Mouse (Mus musculus) limb, embryonic 13.5 days (tissue): ENCODE data around the gene Gm17720. TPM values are rescaled to one million over a fixed set of nuclear protein-coding genes. Genes with fewer than 3 reads are reported as not detected.

Experiments
- ATAC-seq: fragments of 200-750 bp; cut with Nextera tagmentation; 2 replicates; pipeline ENCODE4 v1.8.0; 2017; ENCODE audit warnings: low read depth, moderate number of reproducible peaks, moderate TSS enrichment; ENCODE audit not compliant: low FRiP score
- H3K27ac ChIP-seq: fragments of 300-500 bp; sonication (generic); 2 replicates; pipeline ENCODE4 v1.5.1; 2015; ENCODE audit warnings: inconsistent platforms, mild to moderate bottlenecking, moderate library complexity
- H3K27me3 ChIP-seq: fragments of 300-500 bp; sonication (generic); 2 replicates; pipeline ENCODE4 v1.6.1; 2015; ENCODE audit warnings: mild to moderate bottlenecking, inconsistent platforms
- H3K36me3 ChIP-seq: fragments of 300-500 bp; sonication (generic); 2 replicates; pipeline ENCODE4 v1.6.1; 2015; ENCODE audit warnings: inconsistent platforms, mild to moderate bottlenecking, moderate library complexity
- H3K4me1 ChIP-seq: fragments of 300-500 bp; sonication (generic); 2 replicates; pipeline ENCODE4 v1.6.1; 2015; ENCODE audit warnings: inconsistent platforms
- H3K4me2 ChIP-seq: fragments of 300-500 bp; sonication (generic); replicated peaks from 2 replicates; pipeline ENCODE4 v1.6.1; 2015; ENCODE audit warnings: inconsistent platforms, mild to moderate bottlenecking, moderate library complexity
- H3K4me3 ChIP-seq: fragments of 300-500 bp; sonication (generic); 2 replicates; pipeline ENCODE4 v1.5.1; 2015; ENCODE audit warnings: moderate library complexity, mild to moderate bottlenecking, inconsistent platforms
- H3K9ac ChIP-seq: fragments of 300-500 bp; sonication (generic); 2 replicates; pipeline ENCODE4 v1.6.1; 2015; ENCODE audit warnings: mild to moderate bottlenecking, inconsistent platforms
- H3K9me3 ChIP-seq: fragments of 300-500 bp; sonication (generic); 2 replicates; pipeline ENCODE4 v1.6.1; 2016; ENCODE audit warnings: inconsistent platforms
- WGBS: fragments of 180-500 bp; shearing (Covaris S2); methylation state at CpG from one replicate; pipeline ENCODE4 v1.1.7; 2015; 5-methylcytosine and 5-hydroxymethylcytosine counted together
- polyA plus RNA-seq: library from polyadenylated mRNA; unstranded; fragments of >200 nt; fragmentation: Nextera tagmentation; extraction: Ambion mirVana; gene quantifications from 2 replicates; pipeline ENCODE4 v1.2.1, GENCODE M21; 2015

Gene Gm17720
- polyA plus RNA-seq, 1 experiment from 2014 or later, result not detected

- Histone ChIP-seq H3K27me3 (peaks cover 9% of the 10 kb centered on the region; the same call in 1 of the 2 replicates), H3K9ac (peak within 1 kb of the TSS; percentile 82), H3K4me2 (peak within 1 kb of the TSS; percentile 90), H3K9me3 (no peaks in the 10 kb centered on the region), H3K4me3 (peak within 1 kb of the TSS; percentile 72), H3K27ac (no peak within 1 kb of the TSS), H3K36me3 (peaks cover 16% of the 10 kb centered on the region), H3K4me1 (peaks cover 12% of the 10 kb centered on the region)
- ATAC-seq, result peak; percentile 90
- WGBS, result 7% methylated on average over 51 of the region's 54 CpGs
Measured at GRCm38 (mm10) chr8:110079282-110080221, 23.0 kb downstream of the Gm17720 start, which contains the start of gene Zfp612. TSS of gene Zfp612 (plus strand) at chr8:110079746.

- H3K4me3 ChIP-seq, result no peak overlapping the region
- 83% methylated on average over 8 of the region's 8 CpGs for WGBS
- H3K4me2 ChIP-seq, result no peak overlapping the region
- peaks cover 11% of the 10 kb centered on the region; the same call in 1 of the 2 replicates for H3K27me3 ChIP-seq
- H3K9me3 ChIP-seq, result no peaks in the 10 kb centered on the region
- H3K27ac ChIP-seq, result no peak overlapping the region
- no peaks in the 10 kb centered on the region for H3K36me3 ChIP-seq
- H3K9ac ChIP-seq, result no peak overlapping the region
- ATAC-seq, result no peak
- H3K4me1 ChIP-seq, result no peaks in the 10 kb centered on the region
Measured at GRCm38 (mm10) chr8:110074496-110074895, 28.1 kb downstream of the Gm17720 start.

GRCm38 (mm10) chr8:110071600-110071999 is 31.0 kb downstream of the Gm17720 start:
- Histone ChIP-seq H3K4me3 (no peak overlapping the region), H3K27ac (no peak overlapping the region), H3K9me3 (no peaks in the 10 kb centered on the region), H3K9ac (no peak overlapping the region), H3K36me3 (no peaks in the 10 kb centered on the region), H3K27me3 (0 out of 2 replicates have a peak, but pooled peaks cover 6% of the 10 kb centered on the region), H3K4me2 (no peak overlapping the region), H3K4me1 (no peaks in the 10 kb centered on the region)
- 15% methylated on average over 9 of the region's 9 CpGs for WGBS
- ATAC-seq, result no peak

- Histone ChIP-seq H3K27ac (no peak overlapping the region), H3K4me3 (no peak overlapping the region), H3K9ac (no peak overlapping the region), H3K9me3 (no peaks in the 10 kb centered on the region), H3K4me1 (no peaks in the 10 kb centered on the region), H3K4me2 (no peak overlapping the region), H3K27me3 (0 out of 2 replicates have a peak, but pooled peaks cover 3% of the 10 kb centered on the region), H3K36me3 (no peaks in the 10 kb centered on the region)
- ATAC-seq, result no peak
- 87% methylated on average over 4 of the region's 4 CpGs for WGBS
Measured at GRCm38 (mm10) chr8:110069706-110070105, 32.8 kb downstream of the Gm17720 start.

GRCm38 (mm10) chr8:110065676-110066075 is 36.9 kb downstream of the Gm17720 start:
- Histone ChIP-seq H3K27ac (no peak overlapping the region), H3K4me1 (no peaks in the 10 kb centered on the region), H3K27me3 (no peaks in the 10 kb centered on the region), H3K4me3 (no peak overlapping the region), H3K9ac (no peak overlapping the region), H3K9me3 (0 out of 2 replicates have a peak, but pooled peaks cover 5% of the 10 kb centered on the region), H3K36me3 (no peaks in the 10 kb centered on the region), H3K4me2 (no peak overlapping the region)
- 85% methylated on average over 4 of the region's 4 CpGs for WGBS
- no peak for ATAC-seq

GRCm38 (mm10) chr8:110064606-110065365 is 37.8 kb downstream of the Gm17720 start:
- no peak overlapping the region for H3K4me3 ChIP-seq
- no peaks in the 10 kb centered on the region for H3K4me1 ChIP-seq
- H3K9me3 ChIP-seq, result 0 out of 2 replicates have a peak, but pooled peaks cover 5% of the 10 kb centered on the region
- 91% methylated on average over 18 of the region's 18 CpGs for WGBS
- H3K27ac ChIP-seq, result no peak overlapping the region
- ATAC-seq, result no peak
- H3K27me3 ChIP-seq, result no peaks in the 10 kb centered on the region
- no peaks in the 10 kb centered on the region for H3K36me3 ChIP-seq
- no peak overlapping the region for H3K4me2 ChIP-seq
- no peak overlapping the region for H3K9ac ChIP-seq

GRCm38 (mm10) chr8:110064161-110064560 is 38.4 kb downstream of the Gm17720 start:
- H3K9ac ChIP-seq, result no peak overlapping the region
- H3K36me3 ChIP-seq, result no peaks in the 10 kb centered on the region
- H3K4me1 ChIP-seq, result no peaks in the 10 kb centered on the region
- H3K9me3 ChIP-seq, result 0 out of 2 replicates have a peak, but pooled peaks cover 5% of the 10 kb centered on the region
- H3K27ac ChIP-seq, result no peak overlapping the region
- no peak overlapping the region for H3K4me2 ChIP-seq
- H3K27me3 ChIP-seq, result no peaks in the 10 kb centered on the region
- no peak for ATAC-seq
- no peak overlapping the region for H3K4me3 ChIP-seq
- WGBS, result 72% methylated on average over 9 of the region's 9 CpGs

- Histone ChIP-seq H3K4me3 (no peak overlapping the region), H3K9me3 (0 out of 2 replicates have a peak, but pooled peaks cover 5% of the 10 kb centered on the region), H3K9ac (no peak overlapping the region), H3K27me3 (no peaks in the 10 kb centered on the region), H3K4me2 (no peak overlapping the region), H3K4me1 (no peaks in the 10 kb centered on the region), H3K27ac (no peak overlapping the region), H3K36me3 (no peaks in the 10 kb centered on the region)
- WGBS, result 67% methylated on average over 8 of the region's 8 CpGs
- ATAC-seq, result no peak
Measured at GRCm38 (mm10) chr8:110058207-110058606, 44.3 kb downstream of the Gm17720 start.

- 76% methylated on average over 6 of the region's 6 CpGs for WGBS
- no peak for ATAC-seq
Measured at GRCm38 (mm10) chr8:110051208-110051607, 51.3 kb downstream of the Gm17720 start.

GRCm38 (mm10) chr8:110040509-110040908 is 62.0 kb downstream of the Gm17720 start:
- Histone ChIP-seq H3K9ac (no peak overlapping the region), H3K4me2 (no peak overlapping the region), H3K9me3 (no peaks in the 10 kb centered on the region), H3K27me3 (no peaks in the 10 kb centered on the region), H3K27ac (no peak overlapping the region), H3K4me1 (no peaks in the 10 kb centered on the region), H3K36me3 (no peaks in the 10 kb centered on the region), H3K4me3 (no peak overlapping the region)
- 70% methylated on average over 4 of the region's 4 CpGs for WGBS
- no peak for ATAC-seq

More at GRCm38 (mm10) chr8:110051208-110051607, 51.3 kb downstream of the Gm17720 start:
- H3K36me3 ChIP-seq, result no peaks in the 10 kb centered on the region
- no peak overlapping the region for H3K4me3 ChIP-seq
- H3K4me2 ChIP-seq, result no peak overlapping the region
- no peaks in the 10 kb centered on the region for H3K27me3 ChIP-seq
- no peaks in the 10 kb centered on the region for H3K9me3 ChIP-seq
- no peaks in the 10 kb centered on the region for H3K4me1 ChIP-seq
- H3K27ac ChIP-seq, result no peak overlapping the region
- no peak overlapping the region for H3K9ac ChIP-seq

- H3K4me2 ChIP-seq, result no peak within 1 kb of the TSS
- no peak for ATAC-seq
- H3K4me1 ChIP-seq, result no peaks in the 10 kb centered on the region
- 81% methylated on average over 5 of the region's 5 CpGs for WGBS
- H3K9me3 ChIP-seq, result no peaks in the 10 kb centered on the region
- H3K9ac ChIP-seq, result no peak within 1 kb of the TSS
- no peaks in the 10 kb centered on the region for H3K27me3 ChIP-seq
- no peak within 1 kb of the TSS for H3K27ac ChIP-seq
- H3K4me3 ChIP-seq, result no peak within 1 kb of the TSS
- H3K36me3 ChIP-seq, result no peaks in the 10 kb centered on the region
Measured at GRCm38 (mm10) chr8:110039659-110040058, 62.9 kb downstream of the Gm17720 start, which contains the start of gene Chst4. TSS of gene Chst4 (minus strand) at chr8:110039740.

GRCm38 (mm10) chr8:110039216-110039615 is 63.3 kb downstream of the Gm17720 start:
- Histone ChIP-seq H3K27me3 (no peaks in the 10 kb centered on the region), H3K4me3 (no peak overlapping the region), H3K27ac (no peak overlapping the region), H3K4me2 (no peak overlapping the region), H3K9me3 (no peaks in the 10 kb centered on the region), H3K4me1 (no peaks in the 10 kb centered on the region), H3K36me3 (no peaks in the 10 kb centered on the region), H3K9ac (no peak overlapping the region)
- WGBS, result 48% methylated on average over 7 of the region's 7 CpGs
- no peak for ATAC-seq
